Mouse (Mus musculus) kidney, adult 2 months (tissue): ENCODE results near the gene Efna3. TPM values are rescaled to one million over a fixed set of nuclear protein-coding genes. Genes with fewer than 3 reads are reported as not detected.

ENCODE experiments used
- DNase-seq: peaks from one replicate; pipeline ENCODE4 v3.0.0; 2021
- H3K27ac ChIP-seq: fragments of 200-500 bp; 2 replicates; pipeline ENCODE4 v1.5.1; 2012; ENCODE audit warnings: low read depth, low read length, control low read depth, inconsistent platforms; ENCODE audit not compliant: insufficient read depth
- H3K27me3 ChIP-seq: fragments of 200-500 bp; replicated peaks from 2 replicates; pipeline ENCODE4 v1.6.1; 2012; ENCODE audit warnings: mild to moderate bottlenecking, moderate library complexity, low read length, inconsistent platforms; ENCODE audit not compliant: control insufficient read depth, insufficient read depth
- H3K36me3 ChIP-seq: fragments of 200-500 bp; 2 replicates; pipeline ENCODE4 v1.6.1; 2012; ENCODE audit warnings: mild to moderate bottlenecking, moderate library complexity, low read length, inconsistent platforms; ENCODE audit not compliant: control insufficient read depth, insufficient read depth
- H3K4me1 ChIP-seq: fragments of 200-500 bp; 2 replicates; pipeline ENCODE4 v1.6.1; 2011; ENCODE audit warnings: low read length; ENCODE audit not compliant: control insufficient read depth, insufficient read depth
- H3K4me3 ChIP-seq: fragments of 200-500 bp; 2 replicates; pipeline ENCODE4 v1.5.1; 2011; ENCODE audit warnings: mild to moderate bottlenecking, low read depth, low read length, control low read depth; ENCODE audit not compliant: insufficient read depth
- CTCF ChIP-seq: fragments of 200-500 bp; conservative IDR thresholded peaks from 2 replicates; pipeline ENCODE4 v1.5.1; 2011; ENCODE audit warnings: low read depth, mild to moderate bottlenecking, control low read depth, low read length, moderate library complexity, mixed read lengths; ENCODE audit not compliant: insufficient read depth, insufficient read length
- POLR2A ChIP-seq: fragments of 200-500 bp; IDR thresholded peaks from one replicate; pipeline ENCODE4 v1.6.1; 2011; ENCODE audit warnings: low read depth, low read length, control low read depth
- WGBS: fragments of 180-500 bp; shearing (Covaris S2); methylation state at CpG from one replicate; pipeline ENCODE4 v1.1.7; 2018; 5-methylcytosine and 5-hydroxymethylcytosine counted together
- polyA plus RNA-seq: library from polyadenylated mRNA; depleted of rRNA; stranded (reverse); fragments of >200 nt; gene quantifications from 2 replicates; pipeline ENCODE4 v1.2.3, GENCODE M21; 2012

The Efna3 gene
- polyA plus RNA-seq, 1 experiment, result 2.4 TPM

DNA sequence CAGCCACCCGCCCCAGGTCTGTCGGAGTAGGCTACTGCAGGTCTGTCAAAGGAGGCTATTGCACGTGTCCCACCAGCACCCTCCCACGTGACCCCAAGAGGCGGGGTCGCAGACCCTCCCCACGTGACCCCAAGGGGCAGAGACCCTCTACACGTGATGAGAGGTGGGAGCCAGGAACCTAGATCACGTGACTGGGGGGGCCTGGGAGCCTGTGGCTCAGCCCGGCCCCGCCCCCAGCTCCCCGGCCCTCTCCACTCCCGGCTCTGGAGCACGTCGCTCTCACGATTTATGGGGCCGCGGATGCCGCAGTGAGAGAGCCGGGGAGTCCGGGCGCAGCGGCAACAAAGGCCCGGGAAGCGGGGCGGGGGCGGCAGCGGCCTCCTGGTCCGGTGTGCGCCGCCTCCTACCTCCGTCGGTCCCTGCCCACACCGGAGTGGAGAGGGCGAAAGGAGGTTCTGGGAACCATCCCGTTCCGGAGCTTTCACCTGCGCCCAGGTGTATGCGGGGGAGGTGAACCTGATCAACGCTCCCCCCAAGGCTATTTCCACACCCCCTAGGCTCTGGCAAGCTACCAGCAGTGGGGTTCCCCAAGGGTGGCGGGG, 2.1 kb downstream of the Efna3 start:
- peaks cover 15% of the 10 kb centered on the region for H3K4me1 ChIP-seq
- peaks cover 7% of the 10 kb centered on the region for H3K27me3 ChIP-seq
- H3K27ac ChIP-seq, result no peak overlapping the region
- no peaks in the 10 kb centered on the region for H3K36me3 ChIP-seq
- 1% methylated on average over 41 of the region's 41 CpGs for WGBS
- no peak for DNase-seq
- peak overlapping the region; percentile 39 for H3K4me3 ChIP-seq
- TF ChIP-seq CTCF, result no peak
- TF ChIP-seq POLR2A, result no peak

- Histone ChIP-seq H3K4me1 (peaks cover 15% of the 10 kb centered on the region), H3K27ac (no peak overlapping the region), H3K36me3 (no peaks in the 10 kb centered on the region), H3K27me3 (peaks cover 7% of the 10 kb centered on the region), H3K4me3 (no peak overlapping the region)
- TF ChIP-seq CTCF (no peak), POLR2A (no peak)
- DNase-seq, result no peak
- WGBS, result 5% methylated on average over 58 of the region's 58 CpGs
Measured at GRCm38 (mm10) chr3:89319591-89320350, 3.0 kb downstream of the Efna3 start.

- WGBS, result 42% methylated on average over 21 of the region's 21 CpGs
- no peaks in the 10 kb centered on the region for H3K36me3 ChIP-seq
- TF ChIP-seq POLR2A, result no peak
- TF ChIP-seq CTCF, result no peak
- H3K27ac ChIP-seq, result no peak overlapping the region
- peaks cover 7% of the 10 kb centered on the region for H3K27me3 ChIP-seq
- peaks cover 15% of the 10 kb centered on the region for H3K4me1 ChIP-seq
- no peak for DNase-seq
- no peak overlapping the region for H3K4me3 ChIP-seq
Measured at GRCm38 (mm10) chr3:89318971-89319590, 3.7 kb downstream of the Efna3 start.

DNA sequence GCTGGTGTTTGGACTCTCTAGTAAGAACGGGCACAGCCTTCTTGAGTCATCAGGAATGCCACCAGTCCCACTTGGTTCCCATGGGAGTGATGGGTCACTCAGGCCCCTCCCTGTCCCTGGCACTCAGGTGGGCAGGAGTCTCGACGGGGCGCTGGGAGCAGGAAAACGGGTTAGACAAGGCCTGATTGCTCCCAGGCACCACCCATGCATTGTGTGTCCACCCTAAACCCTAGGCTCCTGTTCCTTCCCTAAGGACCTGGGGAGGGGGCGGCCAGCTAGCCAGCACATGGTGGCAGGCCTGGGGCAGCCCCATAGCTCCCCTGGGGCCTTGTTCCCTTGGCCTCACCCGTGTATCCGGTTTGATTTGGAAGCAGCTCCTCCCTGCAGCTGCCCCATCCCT, 4.4 kb downstream of the Efna3 start:
- H3K27me3 ChIP-seq, result peaks cover 7% of the 10 kb centered on the region
- no peak for TF ChIP-seq CTCF
- no peak for TF ChIP-seq POLR2A
- no peaks in the 10 kb centered on the region for H3K36me3 ChIP-seq
- no peak overlapping the region for H3K27ac ChIP-seq
- no peak overlapping the region for H3K4me3 ChIP-seq
- DNase-seq, result no peak
- WGBS, result 79% methylated on average over 8 of the region's 8 CpGs
- peaks cover 15% of the 10 kb centered on the region for H3K4me1 ChIP-seq

DNA sequence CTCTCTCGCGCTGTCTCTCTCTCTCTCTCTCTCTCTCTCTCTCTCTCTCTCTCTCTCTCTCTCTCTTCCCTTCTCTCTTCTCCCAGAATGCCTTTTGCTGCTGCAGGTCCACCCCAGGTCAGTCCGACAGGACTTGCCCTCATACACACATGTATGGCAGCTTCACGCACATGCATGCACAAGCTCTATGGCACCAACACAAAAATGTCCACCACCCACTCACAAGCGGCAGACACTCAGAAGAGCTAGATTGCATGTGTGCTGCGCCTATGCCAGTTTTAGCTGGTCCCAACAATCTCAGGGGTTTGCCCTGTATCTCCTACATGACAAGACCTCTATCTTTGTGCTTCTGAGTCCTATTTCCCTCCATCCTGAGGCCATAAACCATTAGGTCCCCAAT, 5.5 kb downstream of the Efna3 start:
- no peaks in the 10 kb centered on the region for H3K36me3 ChIP-seq
- H3K4me3 ChIP-seq, result no peak overlapping the region
- TF ChIP-seq CTCF (no peak), POLR2A (no peak)
- no peak for DNase-seq
- peaks cover 14% of the 10 kb centered on the region for H3K4me1 ChIP-seq
- peaks cover 7% of the 10 kb centered on the region for H3K27me3 ChIP-seq
- WGBS, result 69% methylated on average over 6 of the region's 6 CpGs
- no peak overlapping the region for H3K27ac ChIP-seq

- Histone ChIP-seq H3K36me3 (no peaks in the 10 kb centered on the region), H3K4me3 (no peak overlapping the region), H3K27me3 (peaks cover 7% of the 10 kb centered on the region), H3K4me1 (peaks cover 10% of the 10 kb centered on the region), H3K27ac (no peak overlapping the region)
- whole genome bisulfite sequencing, result 2% methylated on average over 4 of the region's 4 CpGs
- TF ChIP-seq POLR2A (no peak), CTCF (peak; percentile 95)
- DNase-seq, result peak; percentile 93
Measured at GRCm38 (mm10) chr3:89316833-89317232, 5.9 kb downstream of the Efna3 start.
